Mouse (Mus musculus): Measurements from ENCODE around the gene Eif3d.
A peak's percentile ranks its signal among the peaks of the same experiment; 100 is the strongest.
"Not testable (repeated sequence)": the region's sequence is repeated elsewhere in the genome, so short reads cannot be mapped to it uniquely, and the experiment has no call there.

Eif3d gene

GRCm38 (mm10) chr15:77970470-77971292, at the start of gene Eif3d:
Eif3d (minus strand) TSS chr15:77970813.
- DNase-seq = peak; percentile 99

GRCm38 (mm10) chr15:78014046-78014445, 43.4 kb upstream of the Eif3d start:
- peak; percentile 61 to 66 for DNase-seq

GRCm38 (mm10) chr15:78008206-78008605, 37.6 kb upstream of the Eif3d start:
- DNase-seq = not testable (repeated sequence)

DNA sequence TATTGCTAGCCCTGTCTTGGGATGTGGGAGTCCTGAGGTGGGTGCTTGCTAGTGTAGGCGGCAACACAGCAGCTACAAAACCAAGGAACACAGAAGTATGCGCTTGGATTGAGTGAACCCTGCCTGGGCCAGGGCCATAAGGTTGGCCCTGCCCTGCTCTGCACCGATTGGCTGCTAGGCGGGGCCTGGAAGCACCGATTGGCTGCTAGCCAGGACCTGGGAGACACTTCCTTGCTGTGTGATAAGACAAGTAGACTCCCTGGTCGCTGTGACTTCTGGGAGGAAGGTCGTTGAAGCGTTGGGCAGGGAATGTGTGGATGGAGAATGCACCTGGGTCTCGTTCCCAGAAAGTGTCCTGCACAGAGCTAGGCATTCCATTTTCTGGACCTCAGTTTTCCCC, 33.3 kb upstream of the Eif3d start:
- DNase-seq = peak; percentile 64 to 80

GRCm38 (mm10) chr15:78001400-78001799, 30.8 kb upstream of the Eif3d start:
- DNase-seq = no peak

- no peak for DNase-seq
These were observed 17.9 kb upstream of the Eif3d start for GRCm38 (mm10) chr15:77988541-77988940.

DNA sequence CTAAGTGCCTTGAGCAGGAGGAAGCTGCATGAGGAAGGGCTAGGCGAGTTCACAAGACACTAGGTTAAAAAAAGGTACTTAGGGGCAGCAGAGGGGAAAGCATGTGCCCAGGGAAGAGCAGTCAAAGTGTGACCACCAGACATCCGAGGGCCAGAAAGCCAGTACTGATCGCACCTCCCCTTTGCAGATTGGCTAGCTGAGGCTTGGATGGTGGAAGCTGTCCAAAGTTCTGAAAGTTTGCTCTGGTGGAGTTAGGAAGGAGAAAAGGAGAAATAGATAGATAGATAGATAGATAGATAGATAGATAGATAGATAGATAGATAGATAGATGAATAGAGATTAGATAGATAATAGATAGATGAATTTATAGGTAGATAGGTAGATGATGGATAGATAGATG, 12.8 kb upstream of the Eif3d start:
- DNase-seq = no peak

- peak; percentile 93 to 94 for DNase-seq
These were observed 11.8 kb upstream of the Eif3d start for GRCm38 (mm10) chr15:77982195-77982939.

DNA sequence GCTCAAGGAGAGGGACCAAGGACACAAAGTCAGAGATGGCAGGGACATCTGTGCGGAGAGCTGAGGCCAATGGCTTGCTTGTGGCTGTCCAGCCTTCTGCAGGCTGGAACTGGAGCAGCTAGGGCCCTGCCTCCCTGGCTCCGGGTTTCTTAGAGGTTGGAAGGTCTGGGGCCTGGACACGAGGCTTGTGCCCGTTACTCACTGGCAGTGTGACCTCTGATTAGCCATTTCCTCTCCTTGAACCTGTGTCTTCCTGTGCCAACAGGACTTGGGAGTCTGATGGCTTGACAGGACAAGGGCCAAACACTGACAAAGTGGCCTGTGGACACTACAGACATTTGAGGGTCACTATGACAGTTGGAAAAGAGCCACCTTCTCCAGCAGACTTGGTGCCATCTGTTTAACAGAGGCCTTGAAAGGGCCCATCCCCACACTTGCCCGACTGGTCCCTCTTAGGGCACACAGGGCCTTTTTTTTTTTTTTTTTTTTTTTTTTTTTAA, 10.6 kb upstream of the Eif3d start:
- no peak for DNase-seq

- no peak for DNase-seq
These were observed 8.8 kb upstream of the Eif3d start for GRCm38 (mm10) chr15:77979427-77979865.

DNA sequence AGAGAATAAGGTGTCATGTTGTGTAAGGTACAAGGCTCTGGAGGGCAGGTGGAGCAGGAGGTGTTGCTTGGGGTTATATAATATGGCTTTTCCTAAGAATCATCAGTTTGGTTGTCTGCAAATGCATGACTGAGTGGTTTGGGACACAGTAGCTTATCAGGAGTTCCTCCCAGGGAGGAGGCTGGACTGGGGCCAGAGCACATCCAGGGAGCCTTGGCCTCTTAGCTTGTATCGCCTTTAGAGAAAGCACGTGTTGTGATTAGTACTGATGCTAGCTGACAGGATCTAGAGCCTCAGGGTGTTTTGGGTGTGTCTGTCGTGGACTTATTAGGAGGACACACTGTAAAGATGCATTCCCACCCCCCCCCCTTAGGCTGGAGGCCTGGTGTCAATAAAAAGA, 7.0 kb upstream of the Eif3d start:
- no peak for DNase-seq

DNA sequence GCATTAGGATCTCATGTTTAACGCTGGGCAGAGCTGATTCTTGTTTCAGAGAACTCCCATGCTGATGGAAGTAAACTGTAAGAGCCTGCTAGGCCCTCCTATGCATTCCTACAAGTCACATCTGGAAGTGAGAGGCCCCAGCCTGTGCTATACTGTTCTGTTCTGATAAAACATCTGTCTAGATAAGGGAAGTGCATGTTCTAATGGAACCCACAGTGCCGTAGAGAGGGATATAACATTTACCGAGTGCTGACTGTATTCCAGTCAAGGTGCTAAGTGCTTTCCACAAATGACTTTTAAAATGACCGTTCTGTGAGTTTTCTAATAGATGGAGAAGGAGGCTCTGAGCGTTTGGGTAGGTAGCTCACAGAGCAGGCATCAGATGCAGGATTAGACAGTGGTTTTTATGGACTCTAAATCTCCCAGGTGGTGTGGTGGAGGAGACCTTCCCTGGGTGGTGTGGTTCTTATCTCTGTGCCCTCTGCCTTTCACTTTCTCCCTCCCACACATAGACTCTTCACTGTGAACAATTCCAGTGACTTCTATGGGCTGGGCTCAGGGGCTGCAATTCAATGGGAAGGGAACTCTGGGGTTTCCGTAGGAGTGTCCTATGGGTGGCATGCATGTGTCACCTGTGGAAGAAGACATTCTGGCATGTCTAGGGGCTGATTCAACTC, 3.7 kb upstream of the Eif3d start:
- no peak for DNase-seq

GRCm38 (mm10) chr15:77969940-77970469, 608 bp downstream of the Eif3d start:
- DNase-seq = no peak

GRCm38 (mm10) chr15:77965117-77965528, 5.5 kb downstream of the Eif3d start:
- DNase-seq = no peak

DNA sequence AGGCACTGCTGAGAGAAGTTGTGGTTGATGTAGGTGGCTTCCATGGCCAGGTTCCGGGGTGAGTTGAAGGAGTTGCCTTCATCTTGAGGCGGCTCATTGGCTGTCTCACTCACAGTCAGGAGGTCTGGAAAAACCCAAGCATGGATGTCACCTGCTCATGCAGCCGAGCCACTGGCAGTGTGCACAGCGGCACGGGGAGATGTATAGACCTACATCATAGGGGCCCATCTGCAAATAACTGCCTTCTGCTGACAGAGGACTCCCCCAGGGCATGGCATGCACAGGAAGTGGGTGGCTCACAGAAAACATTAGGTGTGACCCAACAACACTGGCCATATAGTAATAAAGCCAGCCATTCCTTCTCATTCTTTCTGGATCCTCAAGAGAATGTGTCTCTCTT, 8.2 kb downstream of the Eif3d start:
- DNase-seq = no peak

DNA sequence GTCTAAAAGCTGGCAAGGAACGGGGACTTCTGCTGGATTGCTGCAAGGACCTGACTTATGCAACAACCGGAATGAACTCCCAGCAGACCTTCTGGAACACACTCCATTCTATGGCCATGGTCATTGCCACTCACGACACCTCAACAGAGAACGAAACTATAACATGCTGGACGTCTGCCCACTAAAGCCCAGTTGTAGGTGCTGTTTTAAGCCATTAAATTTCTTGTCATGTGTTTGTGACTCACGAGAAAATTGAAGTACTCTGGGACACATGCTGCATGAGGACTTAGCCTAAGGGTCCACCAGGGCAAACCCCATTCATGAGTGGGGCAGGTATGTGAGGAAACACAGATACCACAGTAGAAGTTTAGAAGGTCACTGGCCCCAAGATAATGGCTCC, 9.9 kb downstream of the Eif3d start:
- DNase-seq = no peak

- no peak for DNase-seq
These were observed 12.5 kb downstream of the Eif3d start for GRCm38 (mm10) chr15:77958071-77958470.

DNA sequence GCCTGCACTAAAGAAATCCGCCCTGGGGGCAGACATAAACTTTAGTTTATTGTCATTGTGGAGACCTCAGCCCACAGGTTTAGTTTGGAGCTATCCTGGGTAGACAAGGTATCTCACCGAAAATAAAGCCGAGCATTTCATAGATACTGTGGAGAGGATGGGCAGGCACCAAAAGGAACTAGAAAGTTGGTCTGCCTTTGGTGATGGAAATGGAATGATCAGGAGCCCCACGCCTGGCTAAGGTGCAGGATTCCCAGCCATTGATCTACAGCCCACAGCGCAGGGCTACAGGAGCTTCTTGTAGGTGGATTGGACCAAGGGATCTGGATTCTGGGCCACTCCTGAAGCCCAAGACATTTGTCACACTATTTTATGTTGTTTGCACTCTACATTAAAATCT, 13.0 kb downstream of the Eif3d start:
- no peak for DNase-seq

GRCm38 (mm10) chr15:77956404-77956901, 14.2 kb downstream of the Eif3d start, which contains the start of gene Foxred2:
Foxred2 (minus strand) TSS chr15:77956722.
- peak; percentile 93 to 96 for DNase-seq

GRCm38 (mm10) chr15:77955440-77956403, 14.9 kb downstream of the Eif3d start:
- peak; percentile 67 to 72 for DNase-seq

DNA sequence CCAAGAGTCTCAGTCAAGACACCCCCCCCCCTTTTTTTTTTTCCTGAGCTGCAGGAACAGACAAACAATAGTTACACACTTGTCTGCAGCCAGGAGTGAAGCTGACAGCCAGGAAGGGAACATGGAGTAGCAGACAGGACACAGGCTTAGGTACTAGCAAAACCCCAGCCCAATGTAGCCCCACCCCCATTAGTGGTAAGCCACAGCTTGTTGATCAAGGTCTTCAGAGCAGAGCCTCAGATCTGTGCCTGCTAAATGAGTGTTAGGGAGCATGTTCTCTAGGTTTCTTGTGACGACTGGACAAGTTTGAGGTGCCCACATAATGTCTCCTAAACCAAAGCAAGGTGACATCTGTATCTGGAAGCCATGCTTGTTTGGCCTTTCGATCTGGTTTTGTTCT, 16.3 kb downstream of the Eif3d start:
- no peak for DNase-seq

Data from cerebellum, postnatal 25 days (tissue).